Mouse (Mus musculus) brain, embryonic 14.5 days (tissue): ENCODE measurements around the gene Ccl20.

Experiments used
- CTCF ChIP-seq: fragments of 200-500 bp; IDR thresholded peaks from 2 replicates; pipeline ENCODE4 v1.5.1; 2012; ENCODE audit warnings: inconsistent platforms, mild to moderate bottlenecking, moderate library complexity, borderline replicate concordance; ENCODE audit not compliant: insufficient read depth, insufficient read length; ENCODE audit errors: extremely low read depth
- POLR2A ChIP-seq: fragments of 200-500 bp; IDR thresholded peaks from 2 replicates; pipeline ENCODE4 v1.6.1; 2012; ENCODE audit warnings: mild to moderate bottlenecking, inconsistent platforms, borderline replicate concordance; ENCODE audit not compliant: poor library complexity, insufficient read depth, insufficient read length, severe bottlenecking; ENCODE audit errors: extremely low read depth

GRCm38 (mm10) chr1:83117661-83118060 lies 1.1 kb downstream of the Ccl20 start:
- TF ChIP-seq CTCF = no peak
- TF ChIP-seq POLR2A = no peak
